Mouse (Mus musculus): Measurements from ENCODE around the gene Nek7. TPM values are rescaled to one million over a fixed set of nuclear protein-coding genes. Genes with fewer than 3 reads are reported as not detected.
A peak's percentile ranks its signal among the peaks of the same experiment; 100 is the strongest.

The Nek7 gene
- polyA plus RNA-seq, 1 experiment from 2014 or later = 30.6 TPM

- DNase-seq (ENCODE audit: low spot score, missing footprints) = no peak
- 97% methylated on average over 2 of the region's 2 CpGs for WGBS
- ATAC-seq (ENCODE audit: low FRiP score) = no peak
Observed at GRCm38 (mm10) chr1:138584423-138585013, 35.4 kb downstream of the Nek7 start.

GRCm38 (mm10) chr1:138582225-138582624 is 37.7 kb downstream of the Nek7 start:
- no peak overlapping the region for H3K4me2 ChIP-seq
- 0 out of 2 replicates have a peak, but pooled peaks cover 2% of the 10 kb centered on the region for H3K4me1 ChIP-seq (ENCODE audit: control insufficient read depth, insufficient read depth, low read length)
- no peak for DNase-seq (ENCODE audit: low spot score, missing footprints)
- H3K27me3 ChIP-seq (ENCODE audit: control insufficient read depth, insufficient read depth, low read length) = no peaks in the 10 kb centered on the region; the same call in 1 of the 2 replicates
- WGBS = 88% methylated on average over 7 of the region's 7 CpGs
- no peak overlapping the region for H3K4me3 ChIP-seq (ENCODE audit: low read depth, low read length)
- H3K27ac ChIP-seq (ENCODE audit: low read depth, low read length) = no peak overlapping the region
- ATAC-seq (ENCODE audit: low FRiP score) = no peak
- H3K9me3 ChIP-seq (ENCODE audit: control insufficient read depth, low read length) = no peaks in the 10 kb centered on the region
- no peaks in the 10 kb centered on the region for H3K36me3 ChIP-seq (ENCODE audit: control insufficient read depth, insufficient read depth, low read length)
- H3K9ac ChIP-seq (ENCODE audit: low read length) = no peak overlapping the region

More at GRCm38 (mm10) chr1:138584423-138585013, 35.4 kb downstream of the Nek7 start:
- Histone ChIP-seq H3K9me3 (ENCODE audit: control insufficient read depth, low read length) (no peaks in the 10 kb centered on the region), H3K27me3 (ENCODE audit: control insufficient read depth, insufficient read depth, low read length) (no peaks in the 10 kb centered on the region; the same call in 1 of the 2 replicates), H3K9ac (ENCODE audit: low read length) (no peak overlapping the region), H3K27ac (ENCODE audit: low read depth, low read length) (no peak overlapping the region), H3K36me3 (ENCODE audit: control insufficient read depth, insufficient read depth, low read length) (no peaks in the 10 kb centered on the region), H3K4me2 (no peak overlapping the region), H3K4me1 (ENCODE audit: control insufficient read depth, insufficient read depth, low read length) (0 out of 2 replicates have a peak, but pooled peaks cover 2% of the 10 kb centered on the region), H3K4me3 (ENCODE audit: low read depth, low read length) (no peak overlapping the region)

- no peak overlapping the region for H3K4me2 ChIP-seq
- 0 out of 2 replicates have a peak, but pooled peaks cover 2% of the 10 kb centered on the region for H3K4me1 ChIP-seq (ENCODE audit: control insufficient read depth, insufficient read depth, low read length)
- no peak overlapping the region for H3K4me3 ChIP-seq (ENCODE audit: low read depth, low read length)
- no peak for DNase-seq (ENCODE audit: low spot score, missing footprints)
- H3K27ac ChIP-seq (ENCODE audit: low read depth, low read length) = no peak overlapping the region
- no peaks in the 10 kb centered on the region for H3K9me3 ChIP-seq (ENCODE audit: control insufficient read depth, low read length)
- no peak overlapping the region for H3K9ac ChIP-seq (ENCODE audit: low read length)
- H3K27me3 ChIP-seq (ENCODE audit: control insufficient read depth, insufficient read depth, low read length) = no peaks in the 10 kb centered on the region
- WGBS = 69% methylated on average over 11 of the region's 11 CpGs
- 0 out of 2 replicates have a peak, but pooled peaks have one; percentile 58 for ATAC-seq (ENCODE audit: low FRiP score)
- no peaks in the 10 kb centered on the region for H3K36me3 ChIP-seq (ENCODE audit: control insufficient read depth, insufficient read depth, low read length)
Observed at GRCm38 (mm10) chr1:138579822-138580492, 40.0 kb downstream of the Nek7 start.

GRCm38 (mm10) chr1:138579207-138579606 is 40.7 kb downstream of the Nek7 start:
- DNase-seq (ENCODE audit: low spot score, missing footprints) = no peak
- H3K9me3 ChIP-seq (ENCODE audit: control insufficient read depth, low read length) = no peaks in the 10 kb centered on the region
- H3K4me3 ChIP-seq (ENCODE audit: low read depth, low read length) = no peak overlapping the region
- no peaks in the 10 kb centered on the region for H3K27me3 ChIP-seq (ENCODE audit: control insufficient read depth, insufficient read depth, low read length)
- no peaks in the 10 kb centered on the region for H3K36me3 ChIP-seq (ENCODE audit: control insufficient read depth, insufficient read depth, low read length)
- ATAC-seq (ENCODE audit: low FRiP score) = no peak
- H3K27ac ChIP-seq (ENCODE audit: low read depth, low read length) = no peak overlapping the region
- no peak overlapping the region for H3K4me2 ChIP-seq
- 86% methylated on average over 7 of the region's 7 CpGs for WGBS
- H3K9ac ChIP-seq (ENCODE audit: low read length) = no peak overlapping the region
- H3K4me1 ChIP-seq (ENCODE audit: control insufficient read depth, insufficient read depth, low read length) = 0 out of 2 replicates have a peak, but pooled peaks cover 2% of the 10 kb centered on the region

GRCm38 (mm10) chr1:138576803-138577202 is 43.1 kb downstream of the Nek7 start:
- Histone ChIP-seq H3K27ac (ENCODE audit: low read depth, low read length) (no peak overlapping the region), H3K36me3 (ENCODE audit: control insufficient read depth, insufficient read depth, low read length) (no peaks in the 10 kb centered on the region), H3K9ac (ENCODE audit: low read length) (no peak overlapping the region), H3K27me3 (ENCODE audit: control insufficient read depth, insufficient read depth, low read length) (no peaks in the 10 kb centered on the region), H3K4me1 (ENCODE audit: control insufficient read depth, insufficient read depth, low read length) (peaks cover 6% of the 10 kb centered on the region), H3K4me3 (ENCODE audit: low read depth, low read length) (no peak overlapping the region), H3K9me3 (ENCODE audit: control insufficient read depth, low read length) (no peaks in the 10 kb centered on the region), H3K4me2 (no peak overlapping the region)
- ATAC-seq (ENCODE audit: low FRiP score) = no peak
- 79% methylated on average over 7 of the region's 7 CpGs for WGBS
- no peak for DNase-seq (ENCODE audit: low spot score, missing footprints)

GRCm38 (mm10) chr1:138576066-138576697 is 43.8 kb downstream of the Nek7 start:
- DNase-seq (ENCODE audit: low spot score, missing footprints) (no peak), ATAC-seq (ENCODE audit: low FRiP score) (no peak)
- 92% methylated on average over 8 of the region's 8 CpGs for WGBS

GRCm38 (mm10) chr1:138575629-138576028 is 44.3 kb downstream of the Nek7 start:
- H3K4me1 ChIP-seq (ENCODE audit: control insufficient read depth, insufficient read depth, low read length) = peaks cover 16% of the 10 kb centered on the region
- H3K27ac ChIP-seq (ENCODE audit: low read depth, low read length) = no peak overlapping the region
- DNase-seq (ENCODE audit: low spot score, missing footprints) (no peak), ATAC-seq (ENCODE audit: low FRiP score) (no peak)
- H3K36me3 ChIP-seq (ENCODE audit: control insufficient read depth, insufficient read depth, low read length) = no peaks in the 10 kb centered on the region
- no peak overlapping the region for H3K9ac ChIP-seq (ENCODE audit: low read length)
- WGBS = 91% methylated on average over 2 of the region's 2 CpGs
- no peaks in the 10 kb centered on the region for H3K9me3 ChIP-seq (ENCODE audit: control insufficient read depth, low read length)
- no peak overlapping the region for H3K4me2 ChIP-seq
- H3K27me3 ChIP-seq (ENCODE audit: control insufficient read depth, insufficient read depth, low read length) = no peaks in the 10 kb centered on the region
- no peak overlapping the region for H3K4me3 ChIP-seq (ENCODE audit: low read depth, low read length)

More at GRCm38 (mm10) chr1:138576066-138576697, 43.8 kb downstream of the Nek7 start:
- no peaks in the 10 kb centered on the region for H3K27me3 ChIP-seq (ENCODE audit: control insufficient read depth, insufficient read depth, low read length)
- peaks cover 13% of the 10 kb centered on the region for H3K4me1 ChIP-seq (ENCODE audit: control insufficient read depth, insufficient read depth, low read length)
- no peaks in the 10 kb centered on the region for H3K9me3 ChIP-seq (ENCODE audit: control insufficient read depth, low read length)
- H3K9ac ChIP-seq (ENCODE audit: low read length) = no peak overlapping the region
- H3K27ac ChIP-seq (ENCODE audit: low read depth, low read length) = no peak overlapping the region
- H3K4me3 ChIP-seq (ENCODE audit: low read depth, low read length) = no peak overlapping the region
- no peaks in the 10 kb centered on the region for H3K36me3 ChIP-seq (ENCODE audit: control insufficient read depth, insufficient read depth, low read length)
- no peak overlapping the region for H3K4me2 ChIP-seq

GRCm38 (mm10) chr1:138571565-138572361 is 48.2 kb downstream of the Nek7 start:
- Histone ChIP-seq H3K4me2 (peak overlapping the region; percentile 8), H3K4me3 (ENCODE audit: low read depth, low read length) (no peak overlapping the region), H3K9ac (ENCODE audit: low read length) (0 out of 2 replicates have a peak overlapping the region, but pooled peaks have one; percentile 20), H3K4me1 (ENCODE audit: control insufficient read depth, insufficient read depth, low read length) (peaks cover 14% of the 10 kb centered on the region), H3K9me3 (ENCODE audit: control insufficient read depth, low read length) (no peaks in the 10 kb centered on the region), H3K27me3 (ENCODE audit: control insufficient read depth, insufficient read depth, low read length) (no peaks in the 10 kb centered on the region), H3K27ac (ENCODE audit: low read depth, low read length) (peak overlapping the region; percentile 62), H3K36me3 (ENCODE audit: control insufficient read depth, insufficient read depth, low read length) (no peaks in the 10 kb centered on the region)
- peak; percentile 93 for DNase-seq (ENCODE audit: low spot score, missing footprints)
- ATAC-seq (ENCODE audit: low FRiP score) = peak; percentile 91
- 28% methylated on average over 22 of the region's 22 CpGs for WGBS

Data from midbrain, embryonic 11.5 days (tissue).